22 mouse cellular contexts compared by ENCODE assay signal in the genomic region with DNA sequence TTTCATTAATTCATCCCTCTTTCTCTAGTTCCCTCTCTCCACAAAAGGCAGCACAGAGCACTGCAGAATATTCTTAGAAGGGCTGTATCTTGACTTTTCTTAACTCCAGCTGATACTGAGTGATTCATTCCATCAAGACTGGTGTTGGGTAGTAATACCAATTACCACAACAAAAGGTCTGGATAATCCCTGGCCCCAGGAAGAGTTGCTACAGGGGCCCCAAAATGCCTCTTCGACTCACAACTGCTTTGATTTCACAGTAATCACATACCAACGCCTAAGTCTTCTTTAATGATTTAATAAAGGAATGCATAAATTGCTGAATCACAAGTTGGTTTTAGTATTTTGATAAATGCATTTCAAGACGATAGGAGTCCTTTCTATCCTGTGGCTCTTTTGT. TPM values are rescaled to one million over a fixed set of nuclear protein-coding genes. Genes with fewer than 3 reads are reported as not detected.
A peak's percentile ranks its signal among the peaks of the same experiment; 100 is the strongest.
DNase-seq lines count a peak whose midpoint lies in the region; ATAC-seq lines count a peak whose summit lies in the region.
"Had no signal": no experiment of that assay in that cellular context is flagged by ENCODE, and none has a peak within 500 bp of the region (broad histone marks: within the 10 kb centered on the region; RNA-seq: fewer than 3 reads in every experiment).

No protein-coding gene starts in this region.

- no peaks in the 10 kb centered on the region for H3K9me3 ChIP-seq in midbrain, embryonic 11.5 days (ENCODE audit: control insufficient read depth, low read length)
- H3K9me3 ChIP-seq in midbrain, embryonic 10.5 days (replicated peaks) = no peaks in the 10 kb centered on the region
- H3K9me3 ChIP-seq: G1E had no signal

- H3K4me3 ChIP-seq in midbrain, embryonic 11.5 days (ENCODE audit: low read depth, low read length) = no peak overlapping the region
- no peak overlapping the region for H3K4me3 ChIP-seq in midbrain, embryonic 10.5 days

- WGBS in midbrain, embryonic 11.5 days = 14% methylated on average over 3 of the region's 3 CpGs
- WGBS in midbrain, embryonic 10.5 days = 16% methylated on average over 3 of the region's 3 CpGs

- ATAC-seq in midbrain, embryonic 11.5 days (ENCODE audit: low FRiP score) = no peak
- ATAC-seq: activated CD4-positive, CD25-positive, alpha-beta regulatory T cell, adult 4 months; CD4-positive, CD25-positive, alpha-beta regulatory T cell, adult 4 months; Patski had no signal

- no peaks in the 10 kb centered on the region for H3K36me3 ChIP-seq in midbrain, embryonic 11.5 days (ENCODE audit: control insufficient read depth, insufficient read depth, low read length)
- no peaks in the 10 kb centered on the region for H3K36me3 ChIP-seq in midbrain, embryonic 10.5 days
- H3K36me3 ChIP-seq: G1E had no signal

- no peaks in the 10 kb centered on the region for H3K4me1 ChIP-seq in midbrain, embryonic 11.5 days (ENCODE audit: control insufficient read depth, insufficient read depth, low read length)
- H3K4me1 ChIP-seq in midbrain, embryonic 10.5 days = peaks cover 5% of the 10 kb centered on the region; the same call in 1 of the 2 replicates

- DNase-seq in midbrain, embryonic 11.5 days (ENCODE audit: low spot score, missing footprints) = peak; percentile 66
- no peak for DNase-seq in midbrain, embryonic 10.5 days (ENCODE audit: low spot score)
- peak; percentile 57 for DNase-seq in R1 (ENCODE audit: low read depth, low spot score)
- no peak for DNase-seq in layer of hippocampus, adult 18-20 months (ENCODE audit: low spot score in 2 of 2)
- DNase-seq: adrenal gland, adult 2 months; adrenal gland, adult 8-10 months; adrenal gland, postnatal 10 days; adrenal gland, postnatal 14 days; adrenal gland, postnatal 25 days; adrenal gland, postnatal 36 days; B cell, adult 2 months; cerebellum, adult 11 months; cerebellum, adult 11-12 months; cerebellum, adult 18-20 months; cerebellum, adult 2 months had no signal

- no peak overlapping the region for H3K27ac ChIP-seq in midbrain, embryonic 11.5 days (ENCODE audit: low read depth, low read length)
- no peak overlapping the region for H3K27ac ChIP-seq in midbrain, embryonic 10.5 days (replicated peaks)

- no peak overlapping the region for H3K9ac ChIP-seq in midbrain, embryonic 11.5 days (ENCODE audit: low read length)

- H3K4me2 ChIP-seq in midbrain, embryonic 11.5 days = no peak overlapping the region

- H3K27me3 ChIP-seq in midbrain, embryonic 11.5 days (ENCODE audit: control insufficient read depth, insufficient read depth, low read length) = no peaks in the 10 kb centered on the region
- no peaks in the 10 kb centered on the region for H3K27me3 ChIP-seq in midbrain, embryonic 10.5 days (ENCODE audit: low read depth, poor library complexity, severe bottlenecking)
- H3K27me3 ChIP-seq: CH12.LX had no signal

RNA-seq across cellular contexts. Expression of gene Kcns3, which starts 21.7 kb away (rescaled TPM):
- 0.26 and 0.34 TPM in 2 replicates for polyA plus RNA-seq in midbrain, embryonic 11.5 days (2014; fragmentation: Nextera tagmentation; extraction: Ambion mirVana)
- polyA plus RNA-seq in midbrain, embryonic 10.5 days (2016; fragmentation: Nextera tagmentation; extraction: Ambion mirVana) = 0.26 and 0.39 TPM in 2 replicates
- total RNA-seq in layer of hippocampus, adult 18-20 months (2021) = 10 to 100 TPM; 13.5 to 13.8 TPM
- total RNA-seq: CH12.LX, MEL had no signal
- polyA plus RNA-seq: activated CD4-positive, CD25-positive, alpha-beta regulatory T cell, adult 4 months; C2C12; CD4-positive, CD25-positive, alpha-beta regulatory T cell, adult 4 months; Patski had no signal

Comparison
In these comparisons a context has a peak if more than half of its experiments do, and no peak if none do; other contexts are left out.
1. DNase-seq: peak in midbrain, embryonic 11.5 days (single experiment) and R1 (single experiment); none in midbrain, embryonic 10.5 days (single experiment) and layer of hippocampus, adult 18-20 months (0 of 2).